Mouse (Mus musculus): Measurements from ENCODE around the gene Ikbke.

Ikbke gene

DNA sequence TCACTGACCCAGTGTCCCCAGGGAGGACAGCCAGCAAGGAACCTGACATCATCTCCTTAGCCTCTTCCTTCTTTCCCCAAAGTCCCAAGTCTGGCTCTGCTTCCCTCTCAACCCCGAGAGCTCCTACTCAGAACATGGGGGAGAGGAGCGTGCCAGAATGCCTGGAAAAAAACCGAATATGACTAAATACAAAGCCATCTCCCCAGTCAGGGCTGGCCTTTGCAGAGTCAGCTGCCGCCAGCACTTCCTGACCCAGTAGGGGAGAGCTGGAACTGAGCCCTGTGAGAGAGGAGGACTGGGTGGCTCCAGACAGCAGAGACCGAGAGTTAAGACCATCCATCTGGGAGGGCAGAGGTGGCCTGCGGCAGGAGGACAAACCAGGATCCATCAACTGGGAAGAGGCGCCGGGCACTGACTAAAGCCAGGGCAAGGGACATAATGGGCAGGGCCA, 40.5 kb downstream of the Ikbke start:
- DNase-seq: peak; percentile 68 to 74

DNA sequence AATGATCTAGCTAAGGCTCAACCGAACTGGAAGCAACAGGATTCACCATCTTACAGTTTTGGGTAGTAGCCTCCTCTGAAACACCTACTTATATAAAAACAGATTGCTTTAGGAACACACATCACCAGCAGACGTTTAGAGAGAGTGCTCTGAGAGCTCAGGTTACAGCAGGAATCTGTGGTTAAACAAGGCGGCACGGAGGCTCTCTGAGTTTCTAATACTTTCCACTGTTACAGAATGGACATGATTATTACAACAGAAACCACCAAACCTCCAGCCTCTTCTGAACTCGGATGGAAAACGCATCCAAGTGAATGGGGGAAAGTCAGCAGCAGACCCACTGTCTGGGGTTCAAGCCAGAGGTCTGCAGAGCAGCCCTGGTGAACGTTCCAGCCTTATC, 43.3 kb downstream of the Ikbke start:
- no peak for DNase-seq

DNA sequence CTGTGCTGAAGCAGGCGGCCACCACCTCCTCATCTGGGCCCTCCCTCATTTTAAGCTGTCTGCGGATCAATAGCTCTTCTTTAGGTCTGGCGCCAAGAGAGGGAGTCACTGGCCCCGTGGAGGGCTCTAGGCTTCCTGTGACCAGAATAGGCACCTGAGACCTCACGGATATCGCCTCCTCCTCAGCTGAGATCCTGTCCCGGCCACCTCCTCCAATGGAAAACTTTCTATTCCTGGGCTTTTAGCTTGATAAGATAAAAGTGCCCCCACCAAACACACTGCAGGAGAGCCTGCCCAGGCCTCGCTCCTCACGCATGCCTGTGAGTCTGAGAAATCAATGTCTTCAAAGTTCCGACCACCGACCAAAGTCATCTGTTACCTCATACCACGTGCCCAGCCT, 45.9 kb downstream of the Ikbke start:
- no peak for DNase-seq

DNA sequence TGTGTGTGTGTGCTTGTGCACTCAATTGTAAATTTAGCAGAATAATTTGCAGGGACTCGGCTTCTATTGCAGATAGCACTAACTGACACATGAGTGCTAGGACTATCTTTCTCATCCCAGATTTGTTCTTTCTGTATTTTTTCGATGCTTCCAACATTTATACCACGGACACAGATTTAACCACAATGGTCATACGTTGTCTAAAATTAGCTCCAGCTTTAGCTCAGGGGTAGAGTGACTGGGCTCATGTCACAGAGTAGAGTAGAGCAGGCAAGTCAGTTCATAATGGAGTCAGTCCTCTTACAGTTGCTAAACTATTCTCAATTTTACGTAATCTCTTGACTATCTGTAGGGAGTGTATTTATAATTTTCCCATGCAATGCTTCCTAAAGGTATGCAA, 50.7 kb downstream of the Ikbke start:
- no peak for DNase-seq

DNA sequence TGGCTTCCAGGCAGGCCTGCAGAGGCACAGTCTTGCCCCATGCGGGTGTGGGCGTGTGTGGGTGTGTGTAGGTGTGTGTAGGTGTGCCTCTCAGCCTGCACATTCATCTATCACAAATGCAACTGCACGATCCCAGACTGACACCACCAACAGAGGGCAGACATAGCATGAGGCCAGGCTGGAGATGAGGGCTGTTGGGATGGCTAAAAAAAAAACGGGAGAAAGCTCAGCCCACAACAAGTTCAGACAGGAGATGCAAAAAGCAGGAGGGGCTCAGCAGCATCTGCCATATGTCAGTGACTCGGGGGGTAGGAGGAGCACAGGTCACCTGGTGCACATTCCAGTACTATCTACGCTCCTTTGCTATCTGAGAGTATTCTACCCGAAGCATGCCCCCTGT, 51.2 kb downstream of the Ikbke start:
- no peak for DNase-seq

DNA sequence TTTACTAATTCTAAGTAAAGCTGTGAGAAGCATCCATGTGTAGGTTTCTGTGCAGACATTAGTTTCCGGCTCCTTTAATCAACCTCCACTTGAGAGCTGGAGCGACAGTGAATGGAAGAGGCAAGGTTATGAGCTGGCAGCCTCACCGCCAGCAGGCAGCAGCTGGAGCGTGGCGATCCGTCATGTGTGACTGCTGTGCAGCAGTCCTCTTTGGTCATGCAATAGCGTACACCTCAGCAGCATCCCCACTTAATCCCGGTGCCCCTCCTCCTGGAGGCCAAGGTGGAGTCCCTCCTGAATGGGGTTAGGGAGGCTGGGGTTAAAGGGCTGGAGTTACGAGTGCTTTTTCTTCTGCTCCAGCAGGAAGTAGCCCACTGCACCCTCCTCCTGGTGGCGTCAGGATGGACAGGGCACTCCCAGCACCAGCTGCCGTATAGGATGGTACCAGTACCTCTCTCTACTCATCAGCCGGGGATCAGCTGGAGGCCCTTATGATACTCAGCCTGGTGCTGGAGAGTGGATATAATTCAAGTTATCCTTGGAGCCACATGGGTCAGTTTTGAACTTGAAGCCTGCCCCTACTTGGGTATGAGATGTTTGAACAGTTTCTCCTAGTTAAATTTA, 54.4 kb downstream of the Ikbke start:
- no peak for DNase-seq

DNA sequence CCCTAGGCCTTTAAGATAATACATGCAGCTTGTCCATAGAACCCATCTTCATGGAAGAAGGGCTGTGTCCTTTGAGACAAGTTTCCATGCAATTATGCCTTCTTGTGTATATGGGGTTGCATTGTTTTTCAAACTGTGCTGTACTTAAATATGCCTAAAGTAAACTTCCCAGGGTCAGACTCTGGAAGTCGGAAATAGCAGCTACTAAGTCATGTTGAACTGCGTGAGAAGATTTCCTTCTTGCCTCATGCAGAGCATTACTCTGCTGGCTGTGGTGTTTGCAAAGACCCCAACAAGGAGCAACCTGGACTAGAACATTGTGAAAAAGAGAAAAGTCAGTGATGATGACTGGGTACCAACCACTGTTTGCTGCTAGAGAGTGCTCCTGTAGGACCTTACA, 56.1 kb downstream of the Ikbke start:
- no peak for DNase-seq

DNA sequence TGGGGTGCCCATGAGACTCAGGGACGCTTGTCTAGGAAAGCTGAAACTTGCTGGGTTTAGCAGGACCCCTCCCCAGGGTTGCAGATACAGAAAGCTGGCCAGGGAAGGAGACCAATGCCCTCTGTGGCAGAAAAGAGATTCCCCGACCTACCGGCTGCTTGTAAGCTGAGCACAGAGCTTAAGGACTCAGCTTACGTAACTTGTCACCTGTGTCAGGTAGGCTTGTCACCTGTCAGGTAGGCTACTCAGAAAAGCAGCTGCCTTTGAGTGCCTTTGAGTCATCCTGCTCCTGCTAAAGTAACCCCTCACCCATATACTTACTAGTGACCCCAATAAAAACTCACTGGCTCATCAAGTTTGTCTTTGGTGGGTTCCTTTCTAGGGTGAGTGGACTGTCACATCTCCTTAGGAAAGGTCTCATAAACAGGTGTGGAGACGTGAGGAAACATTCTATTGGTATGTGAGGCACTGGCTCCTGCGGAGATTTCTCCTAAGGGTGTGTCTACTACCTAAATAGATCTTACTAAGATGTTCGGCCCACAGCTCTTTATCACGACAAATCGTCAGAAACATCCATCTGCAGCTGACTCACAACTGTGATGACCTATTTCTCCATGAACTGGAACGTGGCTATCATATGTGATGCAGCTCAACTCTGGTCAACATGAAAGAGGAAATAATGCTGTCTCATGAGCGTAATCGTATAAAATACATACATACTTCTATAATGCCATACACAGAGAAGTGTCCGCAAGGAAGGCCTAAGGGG, 57.4 kb downstream of the Ikbke start:
- DNase-seq: no peak

DNA sequence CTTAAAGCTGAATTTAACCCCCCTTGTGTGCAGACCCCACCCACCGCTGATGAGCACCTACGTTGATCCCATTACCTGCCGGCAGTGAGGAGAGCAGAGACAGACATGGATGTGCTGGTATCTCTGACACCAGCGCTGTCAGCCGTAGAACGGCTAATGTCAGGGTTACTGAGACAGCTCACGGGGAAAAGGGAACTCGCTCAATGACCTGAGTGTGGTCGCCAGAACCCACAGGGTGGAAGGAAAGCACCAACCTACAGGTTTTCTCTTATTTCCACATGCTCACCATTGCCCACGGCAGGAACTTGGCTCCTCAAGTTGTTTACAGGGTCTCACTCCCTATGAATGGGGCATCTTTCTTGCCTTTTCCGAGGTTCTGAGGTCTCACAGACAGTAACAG, 60.5 kb downstream of the Ikbke start:
- no peak for DNase-seq

DNA sequence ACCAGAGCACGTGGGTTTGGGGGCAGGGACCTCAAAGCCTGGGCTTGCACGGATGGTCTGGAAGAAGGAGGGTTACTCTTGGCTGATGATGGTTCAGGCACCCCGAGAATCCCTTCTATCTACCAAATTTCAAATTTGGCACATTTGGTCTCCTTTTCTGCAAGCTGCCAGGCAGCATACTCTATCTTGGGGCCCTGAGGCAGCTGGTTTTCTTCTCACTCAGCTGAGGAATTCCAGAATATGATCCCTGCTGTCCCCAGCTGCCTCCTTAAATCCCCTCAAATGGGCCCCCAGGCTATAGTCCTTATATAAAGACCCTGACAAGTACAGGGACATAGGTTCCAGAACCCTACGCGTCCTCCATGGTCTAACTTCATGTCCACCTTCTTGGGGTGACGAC, 66.0 kb downstream of the Ikbke start:
- DNase-seq: no peak

DNA sequence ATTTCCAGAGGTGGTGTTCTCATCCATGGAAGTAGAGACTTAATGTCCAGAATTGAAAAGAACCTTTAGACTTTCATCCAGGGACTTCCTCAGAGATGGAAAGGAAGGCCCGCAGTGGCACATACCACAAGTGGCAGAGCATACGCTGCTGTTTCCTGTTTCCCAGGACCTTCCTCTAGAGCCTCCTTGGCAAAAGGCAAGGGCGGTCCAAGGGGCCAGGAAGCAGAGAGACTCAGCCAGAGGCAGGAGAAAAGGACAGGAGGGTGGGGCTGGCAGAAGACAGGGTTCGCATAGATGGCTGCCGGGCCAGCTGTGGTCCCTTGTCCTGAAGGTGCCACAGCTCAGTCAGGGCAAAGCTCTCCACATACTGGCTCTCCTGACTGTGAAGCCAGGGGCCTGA, 66.5 kb downstream of the Ikbke start:
- no peak for DNase-seq

DNA sequence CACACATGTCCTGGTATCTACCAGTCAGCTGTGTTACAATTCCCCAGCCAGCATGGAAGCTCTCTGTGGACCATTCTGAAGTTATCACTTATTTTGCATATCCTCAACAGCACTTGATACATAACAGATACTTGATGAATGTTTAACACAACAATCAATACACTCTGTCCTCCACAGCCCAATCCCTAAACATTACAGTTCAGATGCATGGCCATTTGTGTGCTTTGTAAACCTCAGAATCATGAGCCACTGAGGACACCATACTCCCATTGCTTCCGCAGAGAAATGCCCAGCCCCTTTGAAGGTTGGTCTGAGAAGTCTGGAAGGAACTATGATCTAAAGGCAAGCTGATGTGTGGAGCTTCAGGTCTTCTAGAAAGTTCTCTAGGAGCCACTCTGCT, 67.8 kb downstream of the Ikbke start:
- no peak for DNase-seq

DNA sequence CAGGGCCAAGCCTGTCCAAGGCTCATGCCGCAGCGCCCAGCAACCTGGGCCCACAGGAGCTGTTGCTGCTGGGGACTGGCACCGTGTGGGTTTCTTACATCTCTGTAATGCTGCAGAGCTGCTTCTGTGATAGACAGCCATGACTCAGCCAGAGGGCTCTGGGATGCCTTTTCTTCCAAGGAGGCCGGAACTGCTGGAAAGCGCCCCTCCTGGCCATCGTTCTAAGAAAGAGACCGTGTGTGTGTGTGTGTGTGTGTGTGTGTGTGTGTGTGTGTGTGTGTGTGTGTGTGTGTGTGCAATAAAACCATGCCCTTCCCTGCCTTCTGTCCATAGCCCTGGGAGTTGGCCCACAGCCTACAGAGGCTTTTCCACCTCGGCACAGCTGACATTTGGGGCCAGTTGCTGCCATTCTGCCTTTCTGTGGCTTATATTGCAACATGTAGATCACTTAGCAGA, 69.4 kb downstream of the Ikbke start:
- peak; percentile 57 to 75 for DNase-seq

DNA sequence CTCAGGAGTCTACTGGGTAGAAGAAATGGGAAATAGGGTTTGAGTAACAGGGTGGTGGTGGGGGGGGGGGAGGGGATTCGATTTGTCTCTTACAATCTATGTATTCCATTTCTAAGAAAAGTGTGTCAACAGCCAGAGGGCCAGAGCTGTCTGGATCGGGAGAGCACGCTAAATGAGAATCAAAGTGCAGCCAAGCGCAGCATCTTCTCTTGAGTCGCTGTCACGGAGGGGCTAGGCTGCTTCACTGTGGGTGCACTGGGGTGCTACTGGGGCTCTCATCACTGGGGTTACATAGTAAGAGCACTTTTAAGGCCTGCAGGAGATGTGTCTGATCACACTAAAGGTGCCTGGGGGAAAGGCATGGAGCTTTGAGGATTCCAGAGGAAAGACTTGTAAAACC, 70.6 kb downstream of the Ikbke start:
- no peak for DNase-seq

DNA sequence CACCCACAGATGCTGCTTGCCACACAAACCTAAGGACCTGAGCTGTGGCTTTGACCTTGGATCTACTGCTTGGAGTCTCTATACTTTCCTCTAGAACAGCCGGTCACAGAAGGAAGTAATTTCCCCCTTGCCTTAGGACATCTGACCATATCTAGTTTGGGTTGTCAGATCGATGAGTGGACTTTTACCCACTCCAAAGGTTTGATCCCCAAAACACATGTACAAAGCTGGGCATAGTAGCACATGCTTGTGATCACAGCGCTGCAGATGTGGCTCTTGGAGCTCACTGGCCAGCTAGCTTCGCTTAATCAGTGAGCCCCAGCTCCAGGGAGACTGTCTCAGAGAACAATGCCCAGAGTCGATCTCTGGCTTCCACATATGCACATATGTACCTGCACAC, 71.3 kb downstream of the Ikbke start:
- DNase-seq: no peak

DNA sequence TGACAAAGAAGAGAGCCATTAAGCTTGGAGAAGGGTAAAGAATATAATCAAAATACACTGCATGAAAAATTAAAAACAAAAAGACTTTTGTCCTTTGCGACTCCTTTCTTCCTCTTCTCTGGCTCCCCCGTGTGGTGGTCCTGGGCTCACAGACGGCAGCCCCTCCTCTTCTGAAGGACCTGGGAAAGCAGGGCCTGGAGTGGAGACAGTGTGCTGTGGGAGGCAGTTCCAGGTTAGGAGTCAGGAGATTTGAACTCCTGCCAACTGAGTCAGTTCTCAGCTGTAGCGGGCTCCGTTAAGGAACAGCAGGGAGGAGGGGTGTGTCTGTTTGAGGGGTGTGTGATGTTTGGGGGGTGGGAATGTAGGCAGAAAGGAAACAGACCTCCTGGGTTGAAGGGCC, 71.9 kb downstream of the Ikbke start:
- peak; percentile 32 to 63 for DNase-seq

DNA sequence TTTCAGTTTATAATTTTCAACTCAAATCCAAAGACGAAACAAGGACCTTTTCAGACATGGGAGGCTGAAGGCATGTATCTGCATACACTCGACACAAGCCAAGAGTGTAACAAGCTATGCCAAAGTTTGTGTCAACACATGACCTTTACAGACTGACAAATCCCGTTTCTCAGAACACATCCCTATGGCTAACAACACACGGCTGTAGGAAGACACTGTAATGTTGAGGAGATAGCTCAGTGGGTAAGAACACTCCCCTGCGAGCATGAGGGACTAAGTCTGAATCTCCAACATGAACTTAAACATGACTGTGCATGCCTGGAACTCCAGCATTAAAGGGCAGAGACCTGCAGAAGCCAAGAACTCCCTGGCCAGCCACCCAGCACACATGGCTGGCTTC, 73.1 kb downstream of the Ikbke start:
- DNase-seq: no peak

DNA sequence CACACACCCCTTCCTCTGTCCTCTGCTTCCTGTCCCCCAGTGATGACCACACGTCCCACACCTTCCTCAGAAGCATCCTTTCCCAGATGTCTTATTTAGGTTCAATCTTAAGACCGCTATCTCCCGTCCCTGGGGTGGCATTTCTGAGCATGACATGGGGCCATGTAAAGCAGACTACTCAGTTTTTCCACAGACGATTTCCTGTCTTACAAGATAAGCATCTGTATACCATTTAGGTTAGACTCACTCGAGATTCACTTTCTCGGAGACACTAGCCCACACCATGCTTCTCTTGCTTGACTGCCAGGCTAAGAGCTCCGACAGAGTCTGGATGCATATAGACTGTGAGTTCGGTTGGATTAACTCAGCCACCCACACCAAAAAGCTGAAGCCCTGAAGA, 74.9 kb downstream of the Ikbke start:
- DNase-seq: no peak

All from cerebellum, postnatal 25 days (tissue).